Mouse (Mus musculus) limb, embryonic 12.5 days (tissue): ENCODE measurements around the gene I0C0044D17Rik. TPM values are rescaled to one million over a fixed set of nuclear protein-coding genes. Genes with fewer than 3 reads are reported as not detected.
"Not testable (repeated sequence)": the region's sequence is repeated elsewhere in the genome, so short reads cannot be mapped to it uniquely, and the experiment has no call there.

Source experiments
- ATAC-seq: fragments of 200-750 bp; cut with Nextera tagmentation; 2 replicates; pipeline ENCODE4 v1.8.0; 2017; ENCODE audit warnings: low read depth, moderate TSS enrichment; ENCODE audit not compliant: insufficient number of reproducible peaks, insufficient read depth, low FRiP score, low TSS enrichment
- H3K27ac ChIP-seq: fragments of 300-500 bp; sonication (generic); 2 replicates; pipeline ENCODE4 v1.5.1; 2016; ENCODE audit warnings: mild to moderate bottlenecking, moderate library complexity
- H3K27me3 ChIP-seq: fragments of 300-500 bp; sonication (generic); 2 replicates; pipeline ENCODE4 v1.6.1; 2016; ENCODE audit warnings: mild to moderate bottlenecking, moderate library complexity
- H3K36me3 ChIP-seq: fragments of 300-500 bp; sonication (generic); 2 replicates; pipeline ENCODE4 v1.6.1; 2016; ENCODE audit warnings: mild to moderate bottlenecking, moderate library complexity
- H3K4me1 ChIP-seq: fragments of 300-500 bp; sonication (generic); replicated peaks from 2 replicates; pipeline ENCODE4 v1.6.1; 2016
- H3K4me2 ChIP-seq: fragments of 300-500 bp; sonication (generic); 2 replicates; pipeline ENCODE4 v1.6.1; 2016; ENCODE audit warnings: mild to moderate bottlenecking, moderate library complexity
- H3K4me3 ChIP-seq: fragments of 300-500 bp; sonication (generic); replicated peaks from 2 replicates; pipeline ENCODE4 v1.5.1; 2016; ENCODE audit warnings: mild to moderate bottlenecking
- H3K9ac ChIP-seq: fragments of 300-500 bp; sonication (generic); replicated peaks from 2 replicates; pipeline ENCODE4 v1.6.1; 2016; ENCODE audit warnings: mild to moderate bottlenecking, moderate library complexity
- H3K9me3 ChIP-seq: fragments of 300-500 bp; sonication (generic); 2 replicates; pipeline ENCODE4 v1.6.1; 2016; ENCODE audit warnings: mild to moderate bottlenecking, moderate library complexity
- WGBS: fragments of 180-500 bp; shearing (Covaris S2); methylation state at CpG from one replicate; pipeline ENCODE4 v1.1.7; 2016; 5-methylcytosine and 5-hydroxymethylcytosine counted together
- polyA plus RNA-seq: library from polyadenylated mRNA; unstranded; fragments of >200 nt; fragmentation: Nextera tagmentation; extraction: Ambion mirVana; gene quantifications from 2 replicates; pipeline ENCODE4 v1.2.1, GENCODE M21; 2016

The I0C0044D17Rik gene
- polyA plus RNA-seq, 1 experiment from 2014 or later = not detected

DNA sequence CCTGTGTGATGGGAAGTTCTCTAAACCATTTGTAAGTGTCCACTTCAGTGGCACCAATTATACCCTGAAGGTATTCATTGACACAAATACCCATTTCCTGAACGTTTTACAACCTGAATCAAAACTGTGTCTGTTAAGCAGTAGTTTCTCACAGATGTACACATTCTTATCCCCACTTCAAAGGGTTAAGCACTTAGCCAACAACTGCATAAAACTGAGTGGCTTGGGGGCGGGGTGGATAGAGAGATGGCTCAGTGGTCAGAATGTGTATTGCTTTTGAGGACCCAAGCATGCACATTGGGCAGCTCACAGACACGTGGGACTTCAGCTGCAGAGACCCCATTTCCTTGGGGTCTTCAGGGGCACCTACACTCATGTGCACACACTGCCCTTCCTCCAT, 22.8 kb upstream of the I0C0044D17Rik start:
- no peak overlapping the region for H3K4me3 ChIP-seq
- H3K4me2 ChIP-seq = no peak overlapping the region
- H3K4me1 ChIP-seq = peaks cover 18% of the 10 kb centered on the region
- ATAC-seq = no peak
- 17% methylated on average over 3 of the region's 3 CpGs for WGBS
- no peaks in the 10 kb centered on the region for H3K9me3 ChIP-seq
- H3K36me3 ChIP-seq = no peaks in the 10 kb centered on the region
- H3K27ac ChIP-seq = no peak overlapping the region
- no peaks in the 10 kb centered on the region for H3K27me3 ChIP-seq
- H3K9ac ChIP-seq = no peak overlapping the region

DNA sequence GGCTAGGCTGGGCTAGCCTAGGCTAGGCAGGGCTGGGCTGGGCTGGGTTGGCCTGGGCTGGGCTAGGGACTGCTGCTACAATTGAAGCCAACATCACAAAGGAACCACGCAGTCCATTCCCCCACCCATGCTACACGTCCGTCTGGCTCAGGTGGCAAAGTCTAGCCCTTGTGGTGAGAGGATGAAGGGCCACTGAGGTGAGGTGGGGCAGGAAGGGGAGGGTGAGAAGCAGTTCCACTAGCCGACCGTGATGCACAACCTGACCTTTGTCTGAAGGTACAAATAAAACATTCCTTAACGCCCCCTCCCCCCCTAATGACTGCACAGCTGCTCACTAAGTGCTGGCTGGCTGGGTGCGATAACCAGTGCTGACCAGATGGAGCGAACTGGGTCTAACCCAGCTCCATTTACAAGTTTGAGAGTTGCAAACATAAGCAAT, 22.1 kb upstream of the I0C0044D17Rik start:
- Histone ChIP-seq H3K4me3 (no peak overlapping the region), H3K9ac (no peak overlapping the region), H3K27ac (no peak overlapping the region), H3K4me2 (no peak overlapping the region), H3K27me3 (no peaks in the 10 kb centered on the region), H3K36me3 (no peaks in the 10 kb centered on the region), H3K9me3 (no peaks in the 10 kb centered on the region), H3K4me1 (peaks cover 18% of the 10 kb centered on the region)
- WGBS = 32% methylated on average over 8 of the region's 8 CpGs
- peak; percentile 52 for ATAC-seq

DNA sequence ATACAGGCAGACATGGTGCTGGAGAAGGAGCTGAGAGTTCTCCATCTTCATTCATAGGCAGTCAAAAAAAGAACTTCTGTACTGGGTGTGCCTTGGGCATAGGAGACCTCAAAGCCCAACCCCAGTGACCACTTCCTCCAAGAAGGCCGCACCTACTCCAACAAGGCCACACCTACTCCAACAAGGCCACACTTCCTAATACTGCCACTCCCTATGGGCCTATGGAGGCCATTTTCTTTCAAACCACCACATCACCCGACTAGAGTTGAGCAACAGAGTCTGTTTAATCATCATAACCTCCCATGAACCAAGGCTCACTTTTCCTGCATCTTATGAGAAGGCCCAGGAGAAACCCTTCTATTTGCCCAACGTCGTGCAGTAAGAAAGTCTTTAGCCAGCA, 21.6 kb upstream of the I0C0044D17Rik start:
- 91% methylated on average over 4 of the region's 4 CpGs for WGBS
- Histone ChIP-seq H3K9ac (no peak overlapping the region), H3K4me3 (no peak overlapping the region), H3K36me3 (no peaks in the 10 kb centered on the region), H3K4me1 (peaks cover 18% of the 10 kb centered on the region), H3K9me3 (no peaks in the 10 kb centered on the region), H3K27me3 (no peaks in the 10 kb centered on the region), H3K27ac (no peak overlapping the region), H3K4me2 (no peak overlapping the region)
- no peak for ATAC-seq

DNA sequence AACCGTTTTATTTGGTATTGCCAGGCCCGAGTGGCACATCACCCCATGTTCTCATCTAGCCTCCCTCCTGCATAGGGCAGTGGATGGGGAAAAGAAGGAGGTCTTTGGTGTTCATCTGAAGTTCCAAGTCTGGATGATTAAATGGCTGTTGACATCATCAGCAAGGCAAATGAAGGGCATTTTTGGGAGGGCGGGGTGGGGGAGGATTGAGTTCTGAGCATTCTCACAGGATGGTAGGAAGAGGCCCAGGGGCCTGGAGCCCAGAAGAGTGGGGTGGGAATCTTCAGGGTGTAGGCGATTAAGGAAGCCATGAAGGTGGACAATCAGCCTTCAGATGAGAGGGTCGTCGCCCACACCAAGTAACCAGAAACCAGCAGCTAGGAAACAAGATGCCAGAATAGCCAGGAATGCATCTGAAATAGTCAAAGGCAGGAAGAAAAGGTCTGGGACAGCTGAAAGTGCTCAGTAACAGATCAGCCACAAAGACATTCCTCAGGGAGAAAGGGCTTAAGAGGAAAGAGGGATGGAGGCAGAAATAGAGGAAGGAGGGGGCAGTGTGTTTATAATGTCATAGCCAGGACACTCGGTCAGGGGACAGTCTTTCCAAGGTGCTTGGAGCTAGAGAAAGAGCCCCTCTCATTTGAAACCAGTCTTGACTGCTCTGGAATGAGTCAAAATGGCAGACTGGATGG, 20.4 kb upstream of the I0C0044D17Rik start:
- no peak overlapping the region for H3K4me2 ChIP-seq
- ATAC-seq = no peak
- H3K4me1 ChIP-seq = peaks cover 18% of the 10 kb centered on the region
- H3K9ac ChIP-seq = no peak overlapping the region
- H3K4me3 ChIP-seq = no peak overlapping the region
- H3K9me3 ChIP-seq = no peaks in the 10 kb centered on the region
- H3K27me3 ChIP-seq = no peaks in the 10 kb centered on the region
- 68% methylated on average over 7 of the region's 7 CpGs for WGBS
- no peaks in the 10 kb centered on the region for H3K36me3 ChIP-seq
- no peak overlapping the region for H3K27ac ChIP-seq

DNA sequence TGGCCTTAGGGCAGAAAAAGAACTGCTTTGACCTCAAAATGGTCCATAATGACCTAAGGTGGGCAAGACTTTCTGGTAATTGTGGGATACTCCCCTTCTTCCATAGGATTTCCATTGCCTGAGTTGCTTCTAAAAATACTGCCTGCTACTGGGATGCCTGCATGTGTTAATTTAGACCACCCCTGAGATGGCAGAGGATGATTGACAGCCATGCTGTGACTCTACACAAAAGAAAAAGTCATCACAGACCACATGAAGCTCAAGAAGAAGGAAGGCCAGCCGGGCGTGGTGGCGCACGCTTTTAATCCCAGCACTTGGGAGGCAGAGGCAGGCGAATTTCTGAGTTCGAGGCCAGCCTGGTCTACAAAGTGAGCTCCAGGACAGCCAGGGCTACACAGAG, 17.6 kb upstream of the I0C0044D17Rik start:
- not testable (repeated sequence) for H3K9ac ChIP-seq, H3K27me3 ChIP-seq, ATAC-seq, H3K4me3 ChIP-seq, H3K36me3 ChIP-seq, H3K27ac ChIP-seq, H3K4me2 ChIP-seq, H3K9me3 ChIP-seq
- peaks cover 13% of the 10 kb centered on the region for H3K4me1 ChIP-seq
- WGBS = 92% methylated on average over 6 of the region's 6 CpGs

DNA sequence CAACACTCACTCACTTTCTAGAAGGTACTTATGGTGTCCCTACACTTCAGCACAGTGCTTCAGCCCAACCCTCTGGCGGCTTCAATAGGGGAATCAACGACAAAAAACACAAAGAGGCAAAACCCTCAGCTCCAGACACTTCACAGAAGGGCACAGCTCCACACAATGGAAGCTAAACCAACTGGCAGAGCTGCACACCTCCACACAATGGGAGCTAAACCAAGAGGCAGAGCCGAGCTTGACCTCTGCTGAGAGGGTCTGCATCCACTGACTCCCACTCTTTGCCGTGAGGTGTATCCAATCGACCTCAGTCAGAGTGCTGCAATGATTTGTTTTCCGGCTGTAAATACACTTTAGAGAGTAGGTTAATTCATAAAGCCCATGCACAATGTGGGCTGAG, 16.9 kb upstream of the I0C0044D17Rik start:
- Histone ChIP-seq H3K4me3 (no peak overlapping the region), H3K9me3 (no peaks in the 10 kb centered on the region), H3K27me3 (no peaks in the 10 kb centered on the region), H3K36me3 (no peaks in the 10 kb centered on the region), H3K27ac (no peak overlapping the region), H3K4me2 (no peak overlapping the region), H3K4me1 (peaks cover 5% of the 10 kb centered on the region), H3K9ac (no peak overlapping the region)
- 76% methylated on average over 6 of the region's 6 CpGs for WGBS
- ATAC-seq = no peak

DNA sequence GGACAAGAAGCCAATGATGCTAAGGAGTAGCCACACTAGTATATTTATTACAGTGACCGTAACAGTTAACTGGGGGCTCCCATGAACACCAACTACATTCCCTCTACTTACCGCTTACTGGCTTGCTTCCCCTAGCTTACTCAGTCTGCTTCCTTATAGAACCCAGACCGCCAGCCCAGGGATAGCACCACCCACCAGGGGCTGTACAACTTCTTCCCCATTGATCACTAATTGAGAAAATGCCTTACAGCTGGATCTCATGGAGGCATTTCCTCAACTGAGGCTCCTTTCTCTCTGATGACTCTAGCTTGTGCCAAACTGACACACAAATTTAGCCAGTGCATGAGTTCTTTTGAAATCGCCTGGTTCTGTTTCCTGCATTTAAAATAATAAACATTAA, 15.3 kb upstream of the I0C0044D17Rik start:
- no peak overlapping the region for H3K27ac ChIP-seq
- 30% methylated on average over 4 of the region's 4 CpGs for WGBS

DNA sequence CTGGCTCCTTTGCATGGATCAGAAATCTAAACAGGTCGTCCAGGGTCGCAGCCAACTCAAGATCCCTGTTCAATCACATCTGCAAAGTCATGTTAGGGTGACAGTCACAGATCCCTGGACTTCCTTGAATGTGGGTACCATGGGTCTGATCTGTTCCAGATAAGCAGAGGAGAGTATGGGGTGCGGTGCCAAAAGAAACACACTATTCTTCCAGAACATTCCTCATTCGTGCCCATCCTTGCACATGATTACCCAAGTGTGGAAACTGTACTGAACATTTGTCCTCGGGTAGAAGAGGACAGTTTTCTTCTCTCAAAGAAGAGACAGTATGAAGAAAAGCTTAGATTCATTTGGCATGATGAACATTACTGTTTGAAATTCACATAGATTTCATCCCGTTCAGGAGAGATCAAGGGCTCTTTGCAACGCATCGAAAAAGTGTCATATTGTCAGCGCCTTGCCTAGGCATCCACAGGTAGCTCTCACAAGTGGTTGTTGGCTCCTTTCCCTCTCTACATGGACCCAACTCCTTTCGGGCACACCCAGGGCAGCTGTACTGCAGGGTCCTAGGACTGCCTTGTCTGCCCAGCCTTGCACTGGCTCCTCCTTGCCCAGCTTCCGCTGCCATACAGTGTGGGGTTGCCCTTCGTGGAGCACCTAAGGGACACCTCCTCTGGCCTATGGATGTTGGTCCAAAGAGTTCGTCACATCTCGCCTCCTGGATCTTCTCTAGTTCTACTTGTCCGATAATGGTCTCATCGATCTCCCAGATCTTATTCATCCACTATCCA, 14.3 kb upstream of the I0C0044D17Rik start:
- Histone ChIP-seq H3K4me2 (no peak overlapping the region), H3K27ac (no peak overlapping the region), H3K27me3 (no peaks in the 10 kb centered on the region), H3K4me3 (no peak overlapping the region), H3K4me1 (peaks cover 4% of the 10 kb centered on the region; the same call in 1 of the 2 replicates), H3K9ac (no peak overlapping the region), H3K9me3 (no peaks in the 10 kb centered on the region), H3K36me3 (no peaks in the 10 kb centered on the region)
- no peak for ATAC-seq
- WGBS = 95% methylated on average over 16 of the region's 16 CpGs

More for the DNA sequence above, 15.3 kb upstream of the I0C0044D17Rik start:
- no peaks in the 10 kb centered on the region for H3K9me3 ChIP-seq
- no peak overlapping the region for H3K4me3 ChIP-seq
- H3K4me1 ChIP-seq = peaks cover 4% of the 10 kb centered on the region; the same call in 1 of the 2 replicates
- no peaks in the 10 kb centered on the region for H3K27me3 ChIP-seq
- no peaks in the 10 kb centered on the region for H3K36me3 ChIP-seq
- no peak overlapping the region for H3K4me2 ChIP-seq
- no peak for ATAC-seq
- no peak overlapping the region for H3K9ac ChIP-seq

DNA sequence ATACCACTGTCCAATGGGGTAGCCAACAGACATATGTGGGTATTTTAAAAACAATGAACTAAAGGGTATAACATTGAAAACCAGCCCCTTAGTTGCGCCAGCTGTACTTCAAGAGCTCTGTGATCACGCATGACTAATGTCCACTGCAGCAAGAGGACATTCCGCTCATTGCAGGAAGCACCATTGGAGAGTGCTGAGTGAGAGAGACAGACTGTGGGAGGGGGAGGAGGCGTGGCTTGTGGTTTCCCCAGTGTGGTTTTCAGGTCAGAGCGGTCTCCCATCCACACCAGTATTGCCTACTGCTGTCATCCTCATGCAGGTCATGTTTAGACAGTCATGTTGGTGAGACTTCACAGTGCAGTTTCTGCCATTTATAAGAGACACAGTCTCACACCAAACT, 12.9 kb upstream of the I0C0044D17Rik start:
- no peak overlapping the region for H3K27ac ChIP-seq
- H3K4me2 ChIP-seq = no peak overlapping the region
- no peak; the same call in 1 of the 2 replicates for ATAC-seq
- H3K4me3 ChIP-seq = no peak overlapping the region
- 46% methylated on average over 5 of the region's 5 CpGs for WGBS
- no peaks in the 10 kb centered on the region for H3K9me3 ChIP-seq
- peaks cover 10% of the 10 kb centered on the region; the same call in 1 of the 2 replicates for H3K4me1 ChIP-seq
- no peaks in the 10 kb centered on the region for H3K36me3 ChIP-seq
- H3K27me3 ChIP-seq = no peaks in the 10 kb centered on the region
- H3K9ac ChIP-seq = no peak overlapping the region

DNA sequence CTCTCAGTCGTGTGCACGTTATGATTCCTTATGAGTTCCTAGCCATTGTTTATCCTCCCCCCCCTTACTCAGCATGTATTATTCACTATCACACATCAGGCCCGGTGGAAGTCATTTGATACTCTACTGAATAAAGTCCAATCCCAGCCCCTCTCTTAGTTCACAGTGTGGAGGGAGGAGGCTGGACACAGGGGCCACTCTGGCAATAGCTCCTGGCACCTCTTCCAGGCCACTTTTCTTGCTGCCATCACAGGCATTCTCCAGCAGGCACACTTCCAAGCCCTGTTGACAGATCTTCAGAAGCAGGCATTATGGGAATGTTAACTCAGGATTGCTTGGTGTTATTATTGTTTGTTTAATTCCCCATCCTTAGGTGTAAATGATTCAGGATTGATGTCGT, 11.1 kb upstream of the I0C0044D17Rik start:
- WGBS = 63% methylated on average over 4 of the region's 4 CpGs
- Histone ChIP-seq H3K4me3 (no peak overlapping the region), H3K9ac (no peak overlapping the region), H3K4me1 (peaks cover 15% of the 10 kb centered on the region; the same call in 1 of the 2 replicates), H3K4me2 (no peak overlapping the region), H3K9me3 (no peaks in the 10 kb centered on the region), H3K36me3 (no peaks in the 10 kb centered on the region), H3K27ac (no peak overlapping the region), H3K27me3 (no peaks in the 10 kb centered on the region)
- no peak for ATAC-seq

DNA sequence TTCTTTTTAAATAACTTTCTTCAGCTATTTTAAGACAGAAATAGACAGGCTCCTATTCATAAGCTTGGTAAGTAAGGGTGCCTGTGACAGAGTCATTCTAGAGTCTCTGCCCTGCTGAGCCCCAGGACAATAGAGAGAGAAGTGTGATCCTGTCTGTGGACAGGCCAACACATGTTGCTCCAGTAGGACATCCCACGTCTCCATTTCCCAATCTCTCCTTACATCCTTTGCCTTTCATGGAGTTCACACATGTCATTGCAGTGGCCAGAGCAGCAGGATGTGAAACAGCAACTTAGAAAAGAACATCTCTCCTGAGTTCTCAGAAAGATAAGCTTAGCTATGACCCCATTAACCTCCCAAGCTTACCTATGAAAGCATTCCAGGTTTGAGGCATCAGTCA, 8.1 kb upstream of the I0C0044D17Rik start:
- Histone ChIP-seq H3K27me3 (no peaks in the 10 kb centered on the region), H3K4me2 (no peak overlapping the region), H3K9me3 (no peaks in the 10 kb centered on the region), H3K4me1 (peaks cover 11% of the 10 kb centered on the region; the same call in 1 of the 2 replicates), H3K27ac (no peak overlapping the region), H3K4me3 (no peak overlapping the region), H3K9ac (no peak overlapping the region), H3K36me3 (no peaks in the 10 kb centered on the region)
- no peak for ATAC-seq
- WGBS = 66% methylated on average over 1 of the region's 1 CpGs
